Mouse (Mus musculus) thymus, adult 2 months (tissue): ENCODE measurements around the gene Fam102a.

ENCODE experiments used
- CTCF ChIP-seq: fragments of 200-500 bp; IDR thresholded peaks from 2 replicates; pipeline ENCODE4 v1.5.1; 2012; ENCODE audit warnings: mild to moderate bottlenecking, control low read depth, low read length, moderate library complexity, borderline replicate concordance; ENCODE audit not compliant: control insufficient read depth, poor library complexity, insufficient read depth; ENCODE audit errors: extremely low read depth
- POLR2A ChIP-seq: fragments of 200-500 bp; IDR thresholded peaks from 2 replicates; pipeline ENCODE4 v1.6.1; 2012; ENCODE audit warnings: mild to moderate bottlenecking, low read length, control low read depth, moderate library complexity; ENCODE audit not compliant: control insufficient read depth, poor library complexity, insufficient read depth; ENCODE audit errors: extremely low read depth

GRCm38 (mm10) chr2:32549171-32549570 lies 14.0 kb downstream of the Fam102a start:
- TF ChIP-seq CTCF, result no peak
- TF ChIP-seq POLR2A, result no peak
